18 mouse cellular contexts compared by ENCODE assay signal in the genomic region with DNA sequence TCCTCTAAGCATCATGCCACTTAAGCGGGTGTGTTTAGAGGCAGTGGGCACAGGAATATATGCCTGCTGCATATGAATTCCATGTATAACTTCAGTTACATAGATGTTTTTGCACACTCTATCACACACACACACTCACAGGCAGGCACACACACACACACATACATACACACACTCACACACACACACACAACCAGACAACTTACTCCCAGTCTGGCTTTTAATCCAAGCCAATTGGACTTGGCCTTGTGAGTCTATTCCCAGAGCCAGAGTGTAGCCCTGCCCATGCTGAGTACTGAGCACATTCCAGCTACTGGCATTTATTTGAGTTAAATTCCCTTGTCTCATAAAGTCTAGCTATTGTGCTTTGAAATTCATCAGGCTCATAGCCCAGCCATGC.
DNase-seq lines count a peak whose midpoint lies in the region; ATAC-seq and TF ChIP-seq lines count a peak whose summit lies in the region.
"Had no signal": no experiment of that assay in that cellular context is flagged by ENCODE, and none has a peak within 500 bp of the region (broad histone marks: within the 10 kb centered on the region; RNA-seq: fewer than 3 reads in every experiment).

No protein-coding gene starts in this region.

- H3K4me3 ChIP-seq in forebrain, embryonic 13.5 days: no peak overlapping the region
- H3K4me3 ChIP-seq in hindbrain, embryonic 13.5 days: no peak overlapping the region
- H3K4me3 ChIP-seq in midbrain, postnatal 0 days (ENCODE audit: low read depth, low read length): no peak overlapping the region
- H3K4me3 ChIP-seq: heart, embryonic 13.5 days; limb, embryonic 12.5 days; liver, embryonic 15.5 days; myocyte had no signal

- peak; percentile 22 for DNase-seq in left cerebral cortex, postnatal 4 days
- DNase-seq in left cerebral cortex, postnatal 25 days (ENCODE audit: low spot score in 2 of 2): no peak
- peak; percentile 56 for DNase-seq in midbrain, postnatal 0 days (ENCODE audit: low spot score)
- no peak for DNase-seq in urinary bladder, postnatal 10 days (ENCODE audit: low spot score)
- no peak for DNase-seq in adrenal gland, adult 8-10 months
- DNase-seq: heart, postnatal 4 days; spleen, adult 18-20 months; thymus, postnatal 36 days had no signal

- H3K27me3 ChIP-seq in forebrain, embryonic 13.5 days: no peaks in the 10 kb centered on the region
- no peaks in the 10 kb centered on the region for H3K27me3 ChIP-seq in hindbrain, embryonic 13.5 days
- H3K27me3 ChIP-seq in midbrain, postnatal 0 days (ENCODE audit: insufficient read depth, low read length): no peaks in the 10 kb centered on the region
- H3K27me3 ChIP-seq: heart, embryonic 13.5 days; limb, embryonic 12.5 days; liver, embryonic 15.5 days had no signal

- no peak overlapping the region for H3K9ac ChIP-seq in forebrain, embryonic 13.5 days
- no peak overlapping the region for H3K9ac ChIP-seq in hindbrain, embryonic 13.5 days
- H3K9ac ChIP-seq in midbrain, postnatal 0 days (replicated peaks; ENCODE audit: low read length, poor library complexity, severe bottlenecking): no peak overlapping the region
- H3K9ac ChIP-seq: heart, embryonic 13.5 days; limb, embryonic 12.5 days; liver, embryonic 15.5 days had no signal

- H3K27ac ChIP-seq in forebrain, embryonic 13.5 days: peak overlapping the region; percentile 87
- H3K27ac ChIP-seq in hindbrain, embryonic 13.5 days: peak overlapping the region; percentile 85
- peak overlapping the region; percentile 12; the same call in 1 of the 2 replicates for H3K27ac ChIP-seq in midbrain, postnatal 0 days (ENCODE audit: low read depth, low read length)
- H3K27ac ChIP-seq: heart, embryonic 13.5 days; kidney, postnatal 0 days; limb, embryonic 12.5 days; liver, embryonic 15.5 days had no signal

- intact Hi-C loops in left cerebral cortex, postnatal 4 days (cut with DNase I): no loop called here
- intact Hi-C loops in left cerebral cortex, postnatal 25 days (cut with DNase I): no loop called here

- no peak for TF ChIP-seq CTCF in midbrain, postnatal 0 days (IDR thresholded peaks at IDR 0.05)

- no peaks in the 10 kb centered on the region for H3K9me3 ChIP-seq in forebrain, embryonic 13.5 days (replicated peaks)
- H3K9me3 ChIP-seq in hindbrain, embryonic 13.5 days: no peaks in the 10 kb centered on the region
- H3K9me3 ChIP-seq in midbrain, postnatal 0 days (ENCODE audit: low read length): no peaks in the 10 kb centered on the region
- H3K9me3 ChIP-seq: heart, embryonic 13.5 days; limb, embryonic 12.5 days; liver, embryonic 15.5 days had no signal

- peak; percentile 75 for ATAC-seq in forebrain, embryonic 13.5 days
- ATAC-seq in hindbrain, embryonic 13.5 days (ENCODE audit: low FRiP score): peak; percentile 57
- ATAC-seq in midbrain, postnatal 0 days (ENCODE audit: low FRiP score): 0 out of 2 replicates have a peak, but pooled peaks have one; percentile 53
- ATAC-seq in megakaryocyte-erythroid progenitor cell, adult 5-6 weeks (replicated peaks; ENCODE audit: low FRiP score, low TSS enrichment, poor library complexity, severe bottlenecking): no peak
- ATAC-seq: intestine, postnatal 0 days; lung, postnatal 0 days had no signal

- no peaks in the 10 kb centered on the region for H3K36me3 ChIP-seq in forebrain, embryonic 13.5 days (ENCODE audit: poor library complexity, severe bottlenecking)
- H3K36me3 ChIP-seq in hindbrain, embryonic 13.5 days: no peaks in the 10 kb centered on the region
- H3K36me3 ChIP-seq in midbrain, postnatal 0 days (ENCODE audit: insufficient read depth, low read length): no peaks in the 10 kb centered on the region
- H3K36me3 ChIP-seq: heart, embryonic 13.5 days; limb, embryonic 12.5 days; liver, embryonic 15.5 days had no signal

- H3K4me2 ChIP-seq in forebrain, embryonic 13.5 days: no peak overlapping the region
- no peak overlapping the region for H3K4me2 ChIP-seq in hindbrain, embryonic 13.5 days
- H3K4me2 ChIP-seq in midbrain, postnatal 0 days (ENCODE audit: low read depth, low read length, poor library complexity, severe bottlenecking): no peak overlapping the region
- H3K4me2 ChIP-seq: heart, embryonic 13.5 days; limb, embryonic 12.5 days; liver, embryonic 15.5 days had no signal

- H3K4me1 ChIP-seq in forebrain, embryonic 13.5 days: peaks cover 32% of the 10 kb centered on the region
- peaks cover 34% of the 10 kb centered on the region for H3K4me1 ChIP-seq in hindbrain, embryonic 13.5 days (replicated peaks)
- no peaks in the 10 kb centered on the region; the same call in 1 of the 2 replicates for H3K4me1 ChIP-seq in midbrain, postnatal 0 days (ENCODE audit: insufficient read depth, low read length)
- H3K4me1 ChIP-seq: heart, embryonic 13.5 days; limb, embryonic 12.5 days; liver, embryonic 15.5 days had no signal

- WGBS in forebrain, embryonic 13.5 days: 12% methylated on average over 1 of the region's 1 CpGs
- 35% methylated on average over 1 of the region's 1 CpGs for WGBS in hindbrain, embryonic 13.5 days
- 73% methylated on average over 1 of the region's 1 CpGs for WGBS in midbrain, postnatal 0 days

Comparison
In these comparisons a context has a peak if more than half of its experiments do, and no peak if none do; other contexts are left out.
1. DNase-seq: peak in left cerebral cortex, postnatal 4 days (single experiment) and midbrain, postnatal 0 days (single experiment); none in left cerebral cortex, postnatal 25 days (0 of 2), urinary bladder, postnatal 10 days (single experiment) and adrenal gland, adult 8-10 months (single experiment).
2. H3K27ac ChIP-seq: peak in every context shown above with its lines; median percentile 87 in forebrain, embryonic 13.5 days; 85 in hindbrain, embryonic 13.5 days; 12 in midbrain, postnatal 0 days.